Mouse (Mus musculus) CH12.LX (cell line): ENCODE data around the gene Asxl1.

Source experiments
- BHLHE40 ChIP-seq: IDR thresholded peaks from 2 replicates; pipeline ENCODE4 v1.6.1; 2011; ENCODE audit warnings: mild to moderate bottlenecking, low read depth, low read length, improper control_type of control experiment
- CHD1 ChIP-seq: IDR thresholded peaks from 2 replicates; pipeline ENCODE4 v1.6.1; 2012; ENCODE audit warnings: low read depth, low read length, improper control_type of control experiment, inconsistent platforms
- EP300 ChIP-seq: IDR thresholded peaks from 2 replicates; pipeline ENCODE4 v1.6.1; 2011; ENCODE audit warnings: low read length, improper control_type of control experiment
- GABPA ChIP-seq: IDR thresholded peaks from 2 replicates; pipeline ENCODE4 v1.6.1; 2012; ENCODE audit warnings: low read depth, low read length, improper control_type of control experiment, inconsistent platforms; ENCODE audit not compliant: insufficient replicate concordance
- MAZ ChIP-seq: IDR thresholded peaks from 2 replicates; pipeline ENCODE4 v1.6.1; 2012; ENCODE audit warnings: low read depth, mild to moderate bottlenecking, inconsistent platforms, low read length, improper control_type of control experiment, moderate library complexity
- POLR2A ChIP-seq: IDR thresholded peaks from 2 replicates; pipeline ENCODE4 v1.6.1; 2011; ENCODE audit warnings: low read depth, mild to moderate bottlenecking, improper control_type of control experiment, low read length

GRCm38 (mm10) chr2:153436641-153437305 is 91.1 kb downstream of the Asxl1 start:
- TF ChIP-seq POLR2A = no peak
- no peak for TF ChIP-seq MAZ
- no peak for TF ChIP-seq EP300
- TF ChIP-seq GABPA = no peak
- no peak for TF ChIP-seq CHD1
- TF ChIP-seq BHLHE40 = no peak
